Mouse (Mus musculus): ENCODE results near the gene Foxc2. TPM values are rescaled to one million over a fixed set of nuclear protein-coding genes. Genes with fewer than 3 reads are reported as not detected.

Foxc2 gene
- polyA plus RNA-seq, 1 experiment from 2014 or later, result 1.9 TPM

GRCm38 (mm10) chr8:121115136-121115535, 835 bp upstream of the Foxc2 start:
- under 1% methylated on average over 25 of the region's 25 CpGs for WGBS

DNA sequence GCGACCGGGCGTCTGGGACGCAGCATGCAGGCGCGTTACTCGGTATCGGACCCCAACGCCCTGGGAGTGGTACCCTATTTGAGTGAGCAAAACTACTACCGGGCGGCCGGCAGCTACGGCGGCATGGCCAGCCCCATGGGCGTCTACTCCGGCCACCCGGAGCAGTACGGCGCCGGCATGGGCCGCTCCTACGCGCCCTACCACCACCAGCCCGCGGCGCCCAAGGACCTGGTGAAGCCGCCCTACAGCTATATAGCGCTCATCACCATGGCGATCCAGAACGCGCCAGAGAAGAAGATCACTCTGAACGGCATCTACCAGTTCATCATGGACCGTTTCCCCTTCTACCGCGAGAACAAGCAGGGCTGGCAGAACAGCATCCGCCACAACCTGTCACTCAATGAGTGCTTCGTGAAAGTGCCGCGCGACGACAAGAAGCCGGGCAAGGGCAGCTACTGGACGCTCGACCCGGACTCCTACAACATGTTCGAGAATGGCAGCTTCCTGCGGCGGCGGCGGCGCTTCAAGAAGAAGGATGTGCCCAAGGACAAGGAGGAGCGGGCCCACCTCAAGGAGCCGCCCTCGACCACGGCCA, 717 bp downstream of the Foxc2 start:
- H3K9ac ChIP-seq (ENCODE audit: low read depth, low read length), result peak overlapping the region; percentile 38
- no peaks in the 10 kb centered on the region for H3K36me3 ChIP-seq (ENCODE audit: control insufficient read depth, insufficient read depth, low read length)
- peak overlapping the region; percentile 39 for H3K4me3 ChIP-seq (ENCODE audit: low read length)
- peaks cover 70% of the 10 kb centered on the region for H3K27me3 ChIP-seq (replicated peaks; ENCODE audit: control insufficient read depth, insufficient read depth, low read length)
- under 1% methylated on average over 55 of the region's 55 CpGs for WGBS
- peak overlapping the region; percentile 63 for H3K4me2 ChIP-seq (ENCODE audit: low read length)
- peaks cover 4% of the 10 kb centered on the region; the same call in 1 of the 2 replicates for H3K9me3 ChIP-seq (ENCODE audit: control insufficient read depth, low read length)
- no peak for ATAC-seq
- no peak overlapping the region for H3K27ac ChIP-seq (ENCODE audit: low read depth, low read length)
- peaks cover 15% of the 10 kb centered on the region for H3K4me1 ChIP-seq (ENCODE audit: control insufficient read depth, insufficient read depth, low read depth, low read length)

More at GRCm38 (mm10) chr8:121115136-121115535, 835 bp upstream of the Foxc2 start:
- no peaks in the 10 kb centered on the region for H3K36me3 ChIP-seq (ENCODE audit: control insufficient read depth, insufficient read depth, low read length)
- no peak overlapping the region for H3K9ac ChIP-seq (ENCODE audit: low read depth, low read length)
- no peak overlapping the region for H3K27ac ChIP-seq (ENCODE audit: low read depth, low read length)
- no peak for ATAC-seq
- no peak overlapping the region for H3K4me2 ChIP-seq (ENCODE audit: low read length)
- H3K4me1 ChIP-seq (ENCODE audit: control insufficient read depth, insufficient read depth, low read depth, low read length), result peaks cover 15% of the 10 kb centered on the region
- H3K9me3 ChIP-seq (ENCODE audit: control insufficient read depth, low read length), result peaks cover 4% of the 10 kb centered on the region; the same call in 1 of the 2 replicates
- no peak overlapping the region for H3K4me3 ChIP-seq (ENCODE audit: low read length)
- peaks cover 56% of the 10 kb centered on the region for H3K27me3 ChIP-seq (replicated peaks; ENCODE audit: control insufficient read depth, insufficient read depth, low read length)

DNA sequence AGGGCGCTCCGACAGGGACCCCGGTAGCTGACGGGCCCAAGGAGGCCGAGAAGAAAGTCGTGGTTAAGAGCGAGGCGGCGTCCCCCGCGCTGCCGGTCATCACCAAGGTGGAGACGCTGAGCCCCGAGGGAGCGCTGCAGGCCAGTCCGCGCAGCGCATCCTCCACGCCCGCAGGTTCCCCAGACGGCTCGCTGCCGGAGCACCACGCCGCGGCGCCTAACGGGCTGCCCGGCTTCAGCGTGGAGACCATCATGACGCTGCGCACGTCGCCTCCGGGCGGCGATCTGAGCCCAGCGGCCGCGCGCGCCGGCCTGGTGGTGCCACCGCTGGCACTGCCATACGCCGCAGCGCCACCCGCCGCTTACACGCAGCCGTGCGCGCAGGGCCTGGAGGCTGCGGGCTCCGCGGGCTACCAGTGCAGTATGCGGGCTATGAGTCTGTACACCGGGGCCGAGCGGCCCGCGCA, 1.2 kb downstream of the Foxc2 start:
- Histone ChIP-seq H3K27me3 (replicated peaks; ENCODE audit: control insufficient read depth, insufficient read depth, low read length) (peaks cover 73% of the 10 kb centered on the region), H3K4me2 (ENCODE audit: low read length) (peak overlapping the region; percentile 32; the same call in 1 of the 2 replicates), H3K36me3 (ENCODE audit: control insufficient read depth, insufficient read depth, low read length) (no peaks in the 10 kb centered on the region), H3K4me1 (ENCODE audit: control insufficient read depth, insufficient read depth, low read depth, low read length) (peaks cover 15% of the 10 kb centered on the region), H3K9me3 (ENCODE audit: control insufficient read depth, low read length) (peaks cover 4% of the 10 kb centered on the region; the same call in 1 of the 2 replicates), H3K27ac (ENCODE audit: low read depth, low read length) (no peak overlapping the region), H3K4me3 (ENCODE audit: low read length) (peak overlapping the region; percentile 39), H3K9ac (ENCODE audit: low read depth, low read length) (peak overlapping the region; percentile 38)
- 1% methylated on average over 46 of the region's 62 CpGs for WGBS
- no peak for ATAC-seq

DNA sequence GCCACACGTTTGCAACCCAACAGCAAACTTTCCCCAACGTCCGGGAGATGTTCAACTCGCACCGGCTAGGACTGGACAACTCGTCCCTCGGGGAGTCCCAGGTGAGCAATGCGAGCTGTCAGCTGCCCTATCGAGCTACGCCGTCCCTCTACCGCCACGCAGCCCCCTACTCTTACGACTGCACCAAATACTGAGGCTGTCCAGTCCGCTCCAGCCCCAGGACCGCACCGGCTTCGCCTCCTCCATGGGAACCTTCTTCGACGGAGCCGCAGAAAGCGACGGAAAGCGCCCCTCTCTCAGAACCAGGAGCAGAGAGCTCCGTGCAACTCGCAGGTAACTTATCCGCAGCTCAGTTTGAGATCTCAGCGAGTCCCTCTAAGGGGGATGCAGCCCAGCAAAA, 1.9 kb downstream of the Foxc2 start:
- under 1% methylated on average over 28 of the region's 28 CpGs for WGBS
- Histone ChIP-seq H3K4me3 (ENCODE audit: low read length) (peak overlapping the region; percentile 39), H3K9ac (ENCODE audit: low read depth, low read length) (no peak overlapping the region; the same call in 1 of the 2 replicates), H3K27ac (ENCODE audit: low read depth, low read length) (no peak overlapping the region), H3K27me3 (replicated peaks; ENCODE audit: control insufficient read depth, insufficient read depth, low read length) (peaks cover 76% of the 10 kb centered on the region), H3K4me2 (ENCODE audit: low read length) (peak overlapping the region; percentile 6; the same call in 1 of the 2 replicates), H3K9me3 (ENCODE audit: control insufficient read depth, low read length) (peaks cover 4% of the 10 kb centered on the region; the same call in 1 of the 2 replicates), H3K36me3 (ENCODE audit: control insufficient read depth, insufficient read depth, low read length) (no peaks in the 10 kb centered on the region), H3K4me1 (ENCODE audit: control insufficient read depth, insufficient read depth, low read depth, low read length) (peaks cover 15% of the 10 kb centered on the region)
- no peak for ATAC-seq

- peaks cover 80% of the 10 kb centered on the region for H3K27me3 ChIP-seq (replicated peaks; ENCODE audit: control insufficient read depth, insufficient read depth, low read length)
- no peak overlapping the region for H3K4me3 ChIP-seq (ENCODE audit: low read length)
- ATAC-seq, result no peak
- H3K4me1 ChIP-seq (ENCODE audit: control insufficient read depth, insufficient read depth, low read depth, low read length), result peaks cover 13% of the 10 kb centered on the region
- H3K27ac ChIP-seq (ENCODE audit: low read depth, low read length), result no peak overlapping the region
- peaks cover 4% of the 10 kb centered on the region; the same call in 1 of the 2 replicates for H3K9me3 ChIP-seq (ENCODE audit: control insufficient read depth, low read length)
- no peaks in the 10 kb centered on the region for H3K36me3 ChIP-seq (ENCODE audit: control insufficient read depth, insufficient read depth, low read length)
- H3K9ac ChIP-seq (ENCODE audit: low read depth, low read length), result no peak overlapping the region
- under 1% methylated on average over 18 of the region's 18 CpGs for WGBS
- H3K4me2 ChIP-seq (ENCODE audit: low read length), result no peak overlapping the region
These were observed 2.9 kb downstream of the Foxc2 start for GRCm38 (mm10) chr8:121118634-121119420.

GRCm38 (mm10) chr8:121119635-121120455, 3.9 kb downstream of the Foxc2 start:
- peaks cover 13% of the 10 kb centered on the region for H3K4me1 ChIP-seq (ENCODE audit: control insufficient read depth, insufficient read depth, low read depth, low read length)
- H3K4me3 ChIP-seq (ENCODE audit: low read length), result 0 out of 2 replicates have a peak overlapping the region, but pooled peaks have one; percentile 3
- H3K9ac ChIP-seq (ENCODE audit: low read depth, low read length), result no peak overlapping the region
- peaks cover 82% of the 10 kb centered on the region for H3K27me3 ChIP-seq (replicated peaks; ENCODE audit: control insufficient read depth, insufficient read depth, low read length)
- no peak for ATAC-seq
- H3K36me3 ChIP-seq (ENCODE audit: control insufficient read depth, insufficient read depth, low read length), result no peaks in the 10 kb centered on the region
- H3K4me2 ChIP-seq (ENCODE audit: low read length), result no peak overlapping the region
- H3K27ac ChIP-seq (ENCODE audit: low read depth, low read length), result no peak overlapping the region
- WGBS, result 8% methylated on average over 12 of the region's 12 CpGs
- peaks cover 4% of the 10 kb centered on the region; the same call in 1 of the 2 replicates for H3K9me3 ChIP-seq (ENCODE audit: control insufficient read depth, low read length)

GRCm38 (mm10) chr8:121120456-121121419, 4.8 kb downstream of the Foxc2 start:
- no peak overlapping the region for H3K4me2 ChIP-seq (ENCODE audit: low read length)

DNA sequence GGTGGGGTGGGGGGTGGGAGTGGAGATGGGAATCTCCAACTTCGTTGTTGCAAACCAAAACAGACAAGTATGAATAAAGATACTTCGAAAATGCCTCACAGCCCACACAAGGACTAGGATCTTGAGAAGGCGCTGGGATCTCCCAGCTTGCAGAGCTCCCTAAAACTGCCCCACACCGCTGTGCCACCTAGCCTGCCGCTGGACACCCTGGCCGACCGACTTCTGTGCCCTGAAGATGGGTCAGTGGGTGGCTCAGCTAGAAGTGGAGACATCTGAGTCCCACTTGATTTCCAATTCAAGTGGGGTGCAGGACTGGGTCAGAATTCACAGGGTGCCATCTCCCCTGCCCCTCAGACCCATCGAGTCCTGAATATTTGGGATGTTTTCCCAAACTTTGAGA, 5.7 kb downstream of the Foxc2 start:
- Histone ChIP-seq H3K9ac (ENCODE audit: low read depth, low read length) (no peak overlapping the region), H3K27me3 (replicated peaks; ENCODE audit: control insufficient read depth, insufficient read depth, low read length) (peaks cover 81% of the 10 kb centered on the region), H3K4me1 (ENCODE audit: control insufficient read depth, insufficient read depth, low read depth, low read length) (peaks cover 12% of the 10 kb centered on the region), H3K4me2 (ENCODE audit: low read length) (no peak overlapping the region), H3K9me3 (ENCODE audit: control insufficient read depth, low read length) (peaks cover 4% of the 10 kb centered on the region; the same call in 1 of the 2 replicates), H3K36me3 (ENCODE audit: control insufficient read depth, insufficient read depth, low read length) (no peaks in the 10 kb centered on the region), H3K4me3 (ENCODE audit: low read length) (no peak overlapping the region), H3K27ac (ENCODE audit: low read depth, low read length) (no peak overlapping the region)
- ATAC-seq, result no peak
- WGBS, result 6% methylated on average over 8 of the region's 8 CpGs

More at GRCm38 (mm10) chr8:121120456-121121419, 4.8 kb downstream of the Foxc2 start:
- Histone ChIP-seq H3K27ac (ENCODE audit: low read depth, low read length) (no peak overlapping the region), H3K27me3 (replicated peaks; ENCODE audit: control insufficient read depth, insufficient read depth, low read length) (peaks cover 83% of the 10 kb centered on the region), H3K9me3 (ENCODE audit: control insufficient read depth, low read length) (peaks cover 4% of the 10 kb centered on the region; the same call in 1 of the 2 replicates), H3K4me1 (ENCODE audit: control insufficient read depth, insufficient read depth, low read depth, low read length) (peaks cover 17% of the 10 kb centered on the region), H3K36me3 (ENCODE audit: control insufficient read depth, insufficient read depth, low read length) (no peaks in the 10 kb centered on the region), H3K4me3 (ENCODE audit: low read length) (0 out of 2 replicates have a peak overlapping the region, but pooled peaks have one; percentile 3), H3K9ac (ENCODE audit: low read depth, low read length) (no peak overlapping the region)
- 7% methylated on average over 17 of the region's 17 CpGs for WGBS
- ATAC-seq, result no peak
